Mouse (Mus musculus) embryo, embryonic 11 days (tissue): ENCODE data around the gene Hoxd11.
A peak's percentile ranks its signal among the peaks of the same experiment; 100 is the strongest.

Experiments used
- DNase-seq: peaks from one replicate; pipeline ENCODE4 v3.0.0-alpha.2; 2015

The Hoxd11 gene

GRCm38 (mm10) chr2:74711721-74712621 lies 32.6 kb downstream of the Hoxd11 start, which contains the start of the genes Hoxd3 and Hoxd4:
Gene Hoxd3, plus strand, starts transcription at chr2:74711927.
Gene Hoxd4, plus strand, starts transcription at chr2:74711929.
- peak; percentile 82 for DNase-seq

GRCm38 (mm10) chr2:74713239-74714150 lies 34.1 kb downstream of the Hoxd11 start:
- no peak for DNase-seq

- peak; percentile 67 for DNase-seq
Observed at GRCm38 (mm10) chr2:74714156-74714789, 34.9 kb downstream of the Hoxd11 start.

GRCm38 (mm10) chr2:74714881-74715280 lies 35.5 kb downstream of the Hoxd11 start:
- DNase-seq = peak; percentile 80

GRCm38 (mm10) chr2:74715504-74716241 lies 36.3 kb downstream of the Hoxd11 start:
- DNase-seq = peak; percentile 96

- DNase-seq = no peak
Observed at GRCm38 (mm10) chr2:74720384-74720783, 41.0 kb downstream of the Hoxd11 start.

- no peak for DNase-seq
Observed at GRCm38 (mm10) chr2:74720955-74721491, 41.7 kb downstream of the Hoxd11 start.

- DNase-seq = no peak
Observed at GRCm38 (mm10) chr2:74721882-74722281, 42.5 kb downstream of the Hoxd11 start.

- DNase-seq = no peak
Observed at GRCm38 (mm10) chr2:74722949-74723348, 43.6 kb downstream of the Hoxd11 start.

GRCm38 (mm10) chr2:74724244-74725015 lies 45.1 kb downstream of the Hoxd11 start:
- no peak for DNase-seq

GRCm38 (mm10) chr2:74725171-74725570 lies 45.8 kb downstream of the Hoxd11 start:
- no peak for DNase-seq

- DNase-seq = no peak
Observed at GRCm38 (mm10) chr2:74726551-74726950, 47.2 kb downstream of the Hoxd11 start, which contains the start of gene Gm28230. Gene Gm28230, plus strand, starts transcription at chr2:74726728.

- no peak for DNase-seq
Observed at GRCm38 (mm10) chr2:74726973-74727639, 47.7 kb downstream of the Hoxd11 start.

- no peak for DNase-seq
Observed at GRCm38 (mm10) chr2:74727640-74728302, 48.4 kb downstream of the Hoxd11 start.

GRCm38 (mm10) chr2:74728303-74728680 lies 48.9 kb downstream of the Hoxd11 start:
- DNase-seq = no peak

GRCm38 (mm10) chr2:74730331-74730730 lies 51.0 kb downstream of the Hoxd11 start:
- DNase-seq = no peak

GRCm38 (mm10) chr2:74731055-74731454 lies 51.7 kb downstream of the Hoxd11 start:
- DNase-seq = no peak

- DNase-seq = no peak
Observed at GRCm38 (mm10) chr2:74731799-74732512, 52.6 kb downstream of the Hoxd11 start.
